In the genomic region with DNA sequence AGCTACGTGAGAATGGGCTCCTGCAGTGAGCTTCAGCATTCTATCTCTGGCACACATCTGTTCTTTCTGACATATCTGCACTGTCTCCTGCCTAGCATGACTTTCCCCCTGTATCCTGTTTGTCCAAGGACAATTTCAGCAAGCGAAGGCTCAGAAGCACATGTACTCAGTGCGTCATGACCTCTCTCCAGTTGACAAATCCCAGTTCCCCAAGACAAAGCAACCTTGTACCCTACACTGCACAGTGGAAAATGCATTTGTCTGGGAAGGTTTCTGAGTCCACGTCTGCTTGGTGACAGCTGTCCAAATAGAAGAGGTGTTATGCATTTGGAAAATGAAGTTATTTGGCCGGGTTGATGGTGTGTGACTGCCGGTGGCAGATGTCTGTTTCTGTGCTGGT, we compare ENCODE assay signal across 27 mouse cellular contexts.
"Had no signal": no experiment of that assay in that cellular context is flagged by ENCODE, and none has a peak within 500 bp of the region (broad histone marks: within the 10 kb centered on the region; RNA-seq: fewer than 3 reads in every experiment).

No protein-coding gene starts in this region.

- H3K4me3 ChIP-seq: gastrocnemius, adult 2 months; heart, embryonic 13.5 days; hindbrain, embryonic 10.5 days; hindbrain, embryonic 12.5 days; intestine, embryonic 15.5 days; layer of hippocampus, adult 2 months; left cerebral cortex, adult 2 months; limb, embryonic 10.5 days; limb, embryonic 12.5 days; liver, embryonic 13.5 days; liver, embryonic 15.5 days had no signal

- H3K9me3 ChIP-seq: heart, embryonic 13.5 days; hindbrain, embryonic 10.5 days; hindbrain, embryonic 12.5 days; intestine, embryonic 15.5 days; limb, embryonic 10.5 days; limb, embryonic 12.5 days; liver, embryonic 13.5 days; liver, embryonic 15.5 days had no signal

- ATAC-seq: forebrain, embryonic 16.5 days; hindbrain, embryonic 16.5 days; inflammation-experienced regulatory T-cells, adult 6 months; intestine, embryonic 15.5 days; intestine, postnatal 0 days had no signal

- H3K4me1 ChIP-seq: heart, embryonic 13.5 days; hindbrain, embryonic 10.5 days; hindbrain, embryonic 12.5 days; intestine, embryonic 15.5 days; limb, embryonic 10.5 days; limb, embryonic 12.5 days; liver, embryonic 13.5 days; liver, embryonic 15.5 days had no signal

- H3K9ac ChIP-seq: heart, embryonic 13.5 days; hindbrain, embryonic 12.5 days; hindbrain, embryonic 14.5 days; intestine, embryonic 15.5 days; limb, embryonic 12.5 days; liver, embryonic 13.5 days; liver, embryonic 15.5 days had no signal

- H3K27me3 ChIP-seq: heart, embryonic 13.5 days; hindbrain, embryonic 12.5 days; intestine, embryonic 15.5 days; limb, embryonic 12.5 days; liver, embryonic 13.5 days; liver, embryonic 15.5 days had no signal

- H3K36me3 ChIP-seq: heart, embryonic 13.5 days; hindbrain, embryonic 10.5 days; hindbrain, embryonic 12.5 days; intestine, embryonic 15.5 days; limb, embryonic 10.5 days; limb, embryonic 12.5 days; liver, embryonic 13.5 days; liver, embryonic 15.5 days had no signal

- H3K27ac ChIP-seq: gastrocnemius, adult 2 months; heart, embryonic 13.5 days; hindbrain, embryonic 10.5 days; hindbrain, embryonic 12.5 days; hindbrain, embryonic 14.5 days; intestine, embryonic 15.5 days; layer of hippocampus, adult 2 months; left cerebral cortex, adult 2 months; limb, embryonic 10.5 days; limb, embryonic 12.5 days; liver, embryonic 13.5 days; liver, embryonic 15.5 days had no signal

- DNase-seq: gastrocnemius, adult 2 months; gastrocnemius, postnatal 10 days; gastrocnemius, postnatal 25 days; heart, adult 18-20 months; heart, postnatal 36 days; kidney, adult 18-20 months; kidney, adult 8-10 months; kidney, postnatal 10 days; kidney, postnatal 25 days; kidney, postnatal 4 days; liver; liver, embryonic 13.5 days had no signal

- H3K4me2 ChIP-seq: heart, embryonic 13.5 days; hindbrain, embryonic 12.5 days; hindbrain, embryonic 14.5 days; intestine, embryonic 15.5 days; limb, embryonic 12.5 days; liver, embryonic 11.5 days; liver, embryonic 13.5 days; liver, embryonic 15.5 days had no signal
